Mouse (Mus musculus) spleen, adult 2 months (tissue): ENCODE results near the gene Morc1.

ENCODE experiments used
- CTCF ChIP-seq: fragments of 200-500 bp; IDR thresholded peaks from 2 replicates; pipeline ENCODE4 v1.5.1; 2011; ENCODE audit warnings: mild to moderate bottlenecking, inconsistent platforms; ENCODE audit not compliant: insufficient read depth, insufficient read length, insufficient replicate concordance; ENCODE audit errors: extremely low read depth
- POLR2A ChIP-seq: fragments of 200-500 bp; IDR thresholded peaks from 2 replicates; pipeline ENCODE4 v1.6.1; 2011; ENCODE audit warnings: low read depth, low read length, inconsistent platforms

GRCm38 (mm10) chr16:48562290-48563080 is 131.4 kb downstream of the Morc1 start:
- no peak for TF ChIP-seq CTCF
- no peak for TF ChIP-seq POLR2A
